Mouse (Mus musculus): Measurements from ENCODE around the gene Parp3. TPM values are rescaled to one million over a fixed set of nuclear protein-coding genes. Genes with fewer than 3 reads are reported as not detected.

The Parp3 gene
- polyA plus RNA-seq, 1 experiment = 99.0 TPM

DNA sequence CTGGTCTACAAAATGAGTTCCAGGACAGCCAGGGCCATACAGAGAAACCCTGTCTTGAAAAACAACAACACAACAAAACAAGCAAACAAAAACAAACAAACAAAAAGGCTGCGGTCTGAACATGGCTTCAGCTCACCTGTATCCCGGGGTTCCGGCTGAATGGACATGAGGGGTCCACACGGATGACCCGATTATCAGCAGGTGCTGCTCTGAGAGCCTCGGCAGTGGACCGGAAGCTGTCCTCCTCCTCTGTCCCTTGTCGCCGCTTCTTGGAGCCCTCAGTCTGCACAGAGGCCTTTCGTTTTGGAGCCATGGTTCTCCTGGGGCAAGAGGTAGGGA lies 1.1 kb downstream of the Parp3 start, which contains the start of gene Rrp9:
Gene Rrp9 (plus strand): TSS at position 301 of the 339 bp plus-strand sequence.
- TF ChIP-seq POLR2A (IDR thresholded peaks at IDR 0.05; ENCODE audit: low read depth, low read length) = no peak
- Histone ChIP-seq H3K4me3 (ENCODE audit: insufficient read depth, low read length) (peak within 1 kb of the TSS; percentile 53), H3K4me1 (ENCODE audit: control insufficient read depth, insufficient read depth, low read length) (peaks cover 9% of the 10 kb centered on the region)

DNA sequence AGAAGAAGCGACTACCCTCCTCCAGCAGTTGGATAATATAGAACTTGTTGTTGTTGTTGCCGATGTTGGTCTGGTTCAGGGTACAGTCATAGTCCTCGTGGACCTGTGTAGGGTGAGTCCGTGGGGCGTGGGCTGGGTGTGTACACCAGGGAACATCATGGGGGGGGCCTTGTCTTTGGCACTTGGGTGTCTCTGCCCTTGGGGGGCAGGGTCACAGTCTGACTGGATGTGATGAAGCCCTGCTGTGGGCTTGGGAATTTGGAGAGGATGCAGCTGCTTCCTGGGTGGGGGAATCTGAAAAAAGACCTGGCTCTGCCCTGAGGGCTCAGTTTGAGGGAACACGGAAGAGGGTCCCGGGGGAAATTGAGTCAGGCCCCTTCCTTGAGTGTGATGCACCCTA lies 1.7 kb downstream of the Parp3 start:
- peaks cover 9% of the 10 kb centered on the region for H3K4me1 ChIP-seq (ENCODE audit: control insufficient read depth, insufficient read depth, low read length)
- H3K4me3 ChIP-seq (ENCODE audit: insufficient read depth, low read length) = peak overlapping the region; percentile 53
- peak overlapping the region; percentile 99 for H3K27ac ChIP-seq (ENCODE audit: insufficient read depth, low read length)
- TF ChIP-seq POLR2A (IDR thresholded peaks at IDR 0.05; ENCODE audit: low read depth, low read length) (no peak), CTCF (IDR thresholded peaks at IDR 0.05; ENCODE audit: borderline replicate concordance, insufficient read depth, low read length) (no peak)

More for the DNA sequence above, 1.1 kb downstream of the Parp3 start, which contains the start of gene Rrp9:
- H3K27ac ChIP-seq (ENCODE audit: insufficient read depth, low read length) = peak within 1 kb of the TSS; percentile 99

DNA sequence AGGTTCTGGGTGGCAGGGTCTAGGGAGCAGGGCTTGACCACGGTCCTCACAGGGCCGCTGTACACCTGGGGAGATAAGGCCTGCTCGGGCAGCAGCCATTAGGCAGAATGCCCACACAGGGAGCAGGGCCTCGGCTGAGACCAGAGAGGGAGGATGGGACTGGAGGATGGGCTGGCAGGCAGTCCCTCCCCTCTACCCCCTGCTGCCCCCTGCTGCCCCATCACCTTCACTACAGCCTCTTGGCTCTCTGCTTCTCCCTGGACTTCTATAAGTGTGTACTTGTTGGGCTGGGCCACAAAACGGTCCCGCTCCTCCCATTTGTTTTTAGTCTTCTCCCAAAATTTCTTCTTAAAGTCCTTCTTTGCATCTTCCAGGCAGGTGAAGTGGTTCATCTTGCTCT lies 2.3 kb downstream of the Parp3 start:
- H3K27ac ChIP-seq (ENCODE audit: insufficient read depth, low read length) = no peak overlapping the region
- H3K4me3 ChIP-seq (ENCODE audit: insufficient read depth, low read length) = peak overlapping the region; percentile 53; the same call in 1 of the 2 replicates
- TF ChIP-seq CTCF (IDR thresholded peaks at IDR 0.05; ENCODE audit: borderline replicate concordance, insufficient read depth, low read length) (peak; percentile 56; the same call in 1 of the 2 replicates), POLR2A (IDR thresholded peaks at IDR 0.05; ENCODE audit: low read depth, low read length) (no peak)
- H3K4me1 ChIP-seq (ENCODE audit: control insufficient read depth, insufficient read depth, low read length) = peaks cover 9% of the 10 kb centered on the region

DNA sequence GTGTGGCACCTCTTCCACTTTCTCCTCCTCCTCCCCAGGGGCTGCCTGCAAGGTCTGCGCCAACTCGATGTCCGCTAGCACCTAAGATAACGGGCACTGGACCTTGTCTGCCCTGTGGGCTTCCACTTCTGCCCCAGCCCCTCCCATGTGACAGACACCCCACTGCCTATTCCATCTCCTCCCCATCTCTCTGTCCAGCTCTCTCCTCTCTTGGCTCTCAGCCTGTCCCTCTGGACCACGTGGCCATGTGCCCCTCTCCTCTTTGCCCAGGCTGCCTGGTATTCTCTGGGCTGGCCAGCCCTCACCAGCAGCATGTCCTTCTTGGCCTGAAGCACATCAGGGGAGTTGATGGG lies 3.0 kb downstream of the Parp3 start:
- Histone ChIP-seq H3K4me3 (ENCODE audit: insufficient read depth, low read length) (no peak overlapping the region), H3K27ac (ENCODE audit: insufficient read depth, low read length) (no peak overlapping the region), H3K4me1 (ENCODE audit: control insufficient read depth, insufficient read depth, low read length) (peaks cover 9% of the 10 kb centered on the region)
- TF ChIP-seq CTCF (IDR thresholded peaks at IDR 0.05; ENCODE audit: borderline replicate concordance, insufficient read depth, low read length) (no peak), POLR2A (IDR thresholded peaks at IDR 0.05; ENCODE audit: low read depth, low read length) (no peak)

DNA sequence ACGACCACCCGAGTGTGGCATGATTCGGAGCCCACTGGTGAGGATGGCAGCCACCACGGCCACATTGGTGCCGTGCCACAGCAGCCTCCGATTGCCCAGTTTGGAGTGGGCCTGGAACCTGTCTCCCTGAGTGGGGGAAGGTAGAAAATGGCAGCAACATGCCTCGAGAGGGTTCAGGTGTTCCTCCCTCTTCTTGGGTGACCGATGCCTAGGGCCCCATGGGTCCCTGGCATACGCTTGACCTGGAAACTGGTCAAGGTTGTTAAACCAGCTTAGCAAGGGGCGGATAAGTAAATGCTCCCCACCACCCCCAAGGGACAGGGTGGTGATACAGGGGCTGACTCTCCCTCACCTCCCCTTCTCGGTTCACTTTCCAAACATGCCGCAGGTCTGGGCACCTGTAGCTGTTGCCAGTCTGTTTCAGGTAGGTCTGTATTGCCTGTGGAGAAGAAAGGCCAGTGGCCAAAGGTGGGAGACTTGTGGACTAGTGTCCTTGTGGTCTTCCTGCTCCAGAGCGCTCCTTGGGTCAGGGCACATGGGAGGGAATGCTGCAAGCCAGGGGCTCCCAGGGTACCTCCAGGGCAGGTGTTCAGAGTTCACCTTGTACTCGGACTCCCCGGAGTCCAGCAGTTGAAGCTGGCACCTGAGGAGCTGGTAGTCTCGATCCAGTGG lies 3.5 kb downstream of the Parp3 start:
- no peak for TF ChIP-seq CTCF (IDR thresholded peaks at IDR 0.05; ENCODE audit: borderline replicate concordance, insufficient read depth, low read length)
- TF ChIP-seq POLR2A (IDR thresholded peaks at IDR 0.05; ENCODE audit: low read depth, low read length) = no peak
- H3K27ac ChIP-seq (ENCODE audit: insufficient read depth, low read length) = no peak overlapping the region
- H3K4me1 ChIP-seq (ENCODE audit: control insufficient read depth, insufficient read depth, low read length) = peaks cover 9% of the 10 kb centered on the region

DNA sequence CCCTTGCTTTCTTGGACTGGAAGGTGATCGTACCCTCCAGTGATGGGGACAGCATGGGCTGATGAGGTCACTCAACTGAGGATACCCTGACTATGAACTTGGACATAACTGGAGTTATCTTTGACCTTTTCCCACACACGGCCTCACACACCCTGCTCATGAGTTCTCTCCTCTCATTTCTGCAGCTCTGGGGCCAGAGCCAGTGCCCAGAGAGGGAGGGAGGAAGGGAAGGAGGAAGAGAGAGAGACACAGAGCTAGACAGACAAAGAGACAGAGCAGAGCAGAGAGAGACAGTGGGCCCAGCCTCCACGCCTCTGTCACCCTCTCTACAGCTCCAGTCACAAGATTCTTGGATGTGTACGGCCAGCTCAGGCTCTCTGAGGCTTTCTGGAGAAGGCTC lies 4.4 kb downstream of the Parp3 start:
- H3K27ac ChIP-seq (ENCODE audit: insufficient read depth, low read length) = peak overlapping the region; percentile 31
- H3K4me1 ChIP-seq (ENCODE audit: control insufficient read depth, insufficient read depth, low read length) = peaks cover 6% of the 10 kb centered on the region
- no peak for TF ChIP-seq POLR2A (IDR thresholded peaks at IDR 0.05; ENCODE audit: low read depth, low read length)
- no peak overlapping the region for H3K4me3 ChIP-seq (ENCODE audit: insufficient read depth, low read length)

More for the DNA sequence above, 3.5 kb downstream of the Parp3 start:
- no peak overlapping the region for H3K4me3 ChIP-seq (ENCODE audit: insufficient read depth, low read length)

DNA sequence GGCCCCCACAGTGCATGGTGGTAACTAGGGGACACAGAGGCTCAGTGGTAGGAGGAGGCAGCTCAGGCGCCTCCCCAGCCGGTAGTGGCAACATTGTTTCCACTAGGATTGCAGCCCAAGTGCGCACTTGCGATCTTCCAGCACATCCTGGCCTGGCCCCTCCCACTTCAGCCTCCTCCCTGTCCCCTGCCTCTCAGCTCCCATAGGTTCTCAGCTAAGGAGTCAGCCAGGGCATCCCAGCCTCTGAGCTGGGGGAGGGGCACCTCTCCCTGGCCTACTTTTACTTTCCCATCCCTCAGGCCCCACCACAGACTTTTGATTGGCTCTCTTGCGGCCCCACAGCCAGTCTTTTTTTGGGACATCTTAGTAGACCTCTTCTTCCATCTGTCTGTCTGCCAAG lies 4.9 kb downstream of the Parp3 start:
- Histone ChIP-seq H3K27ac (ENCODE audit: insufficient read depth, low read length) (peak overlapping the region; percentile 31; the same call in 1 of the 2 replicates), H3K4me3 (ENCODE audit: insufficient read depth, low read length) (no peak overlapping the region)
- TF ChIP-seq POLR2A (IDR thresholded peaks at IDR 0.05; ENCODE audit: low read depth, low read length) (peak; percentile 33; the same call in 1 of the 2 replicates), CTCF (IDR thresholded peaks at IDR 0.05; ENCODE audit: borderline replicate concordance, insufficient read depth, low read length) (no peak)

DNA sequence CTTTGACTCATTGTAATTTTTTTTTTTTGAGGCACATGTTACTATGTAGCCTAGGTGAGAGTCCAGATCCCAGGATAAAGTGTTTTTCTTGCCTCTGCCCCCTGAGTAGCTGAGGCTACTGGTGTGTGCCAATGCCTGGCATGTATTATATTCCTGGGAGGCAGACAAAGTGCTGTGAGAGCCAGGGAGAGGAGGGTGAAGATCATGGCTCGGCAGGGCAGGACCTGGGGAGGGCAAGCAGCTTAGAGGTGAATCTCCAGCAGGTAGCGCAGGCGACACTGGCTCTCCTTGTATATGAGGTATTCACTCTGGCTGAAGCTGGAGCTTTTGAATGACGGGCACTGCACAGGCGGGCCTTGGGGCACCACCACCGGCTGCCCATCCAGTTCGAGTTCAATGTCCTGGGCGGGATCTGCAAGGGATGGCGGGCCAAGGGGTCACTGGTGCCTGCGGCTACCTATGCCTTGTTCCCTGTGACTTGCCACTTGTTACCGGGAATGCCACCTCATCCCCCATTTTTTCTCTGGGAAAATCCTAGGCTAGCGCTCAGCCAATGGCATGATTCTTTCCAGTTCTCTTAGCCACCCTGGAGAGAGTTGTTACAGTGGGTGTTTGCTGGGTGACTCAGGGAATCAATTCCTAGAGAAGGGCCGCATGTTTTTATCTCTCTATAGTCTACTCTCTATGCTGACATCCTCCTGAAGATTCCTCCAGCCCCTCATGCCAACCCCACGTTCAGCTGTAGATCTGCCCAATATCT lies 5.6 kb downstream of the Parp3 start:
- Histone ChIP-seq H3K4me3 (ENCODE audit: insufficient read depth, low read length) (no peak overlapping the region), H3K4me1 (ENCODE audit: control insufficient read depth, insufficient read depth, low read length) (peaks cover 6% of the 10 kb centered on the region), H3K27ac (ENCODE audit: insufficient read depth, low read length) (no peak overlapping the region)
- TF ChIP-seq CTCF (IDR thresholded peaks at IDR 0.05; ENCODE audit: borderline replicate concordance, insufficient read depth, low read length) (no peak), POLR2A (IDR thresholded peaks at IDR 0.05; ENCODE audit: low read depth, low read length) (no peak; the same call in 1 of the 2 replicates)

More for the DNA sequence above, 4.9 kb downstream of the Parp3 start:
- peaks cover 6% of the 10 kb centered on the region for H3K4me1 ChIP-seq (ENCODE audit: control insufficient read depth, insufficient read depth, low read length)

DNA sequence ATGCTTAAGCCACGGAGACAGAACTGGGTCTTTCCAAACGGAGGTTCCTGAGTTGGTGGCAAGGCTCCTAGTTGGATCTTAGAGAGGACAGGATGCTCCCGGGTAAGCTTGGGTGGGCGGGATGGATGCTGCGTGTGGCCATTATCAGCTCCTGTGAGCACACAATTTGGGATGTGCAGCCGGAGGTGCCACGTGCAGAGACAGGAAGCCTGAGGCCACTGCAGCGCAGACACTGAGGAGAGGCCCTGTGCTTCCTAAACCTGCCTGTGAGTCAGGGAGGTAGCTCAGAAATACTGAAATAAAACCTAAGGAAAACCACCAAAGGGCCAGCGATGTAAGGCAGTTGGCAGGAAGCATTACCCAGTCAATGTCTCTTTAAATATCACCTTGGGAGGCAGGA lies 7.0 kb downstream of the Parp3 start:
- no peak overlapping the region for H3K4me3 ChIP-seq (ENCODE audit: insufficient read depth, low read length)
- H3K4me1 ChIP-seq (ENCODE audit: control insufficient read depth, insufficient read depth, low read length) = peaks cover 6% of the 10 kb centered on the region
- H3K27ac ChIP-seq (ENCODE audit: insufficient read depth, low read length) = no peak overlapping the region
- TF ChIP-seq CTCF (IDR thresholded peaks at IDR 0.05; ENCODE audit: borderline replicate concordance, insufficient read depth, low read length) = no peak
- TF ChIP-seq POLR2A (IDR thresholded peaks at IDR 0.05; ENCODE audit: low read depth, low read length) = peak; percentile 35; the same call in 1 of the 2 replicates

DNA sequence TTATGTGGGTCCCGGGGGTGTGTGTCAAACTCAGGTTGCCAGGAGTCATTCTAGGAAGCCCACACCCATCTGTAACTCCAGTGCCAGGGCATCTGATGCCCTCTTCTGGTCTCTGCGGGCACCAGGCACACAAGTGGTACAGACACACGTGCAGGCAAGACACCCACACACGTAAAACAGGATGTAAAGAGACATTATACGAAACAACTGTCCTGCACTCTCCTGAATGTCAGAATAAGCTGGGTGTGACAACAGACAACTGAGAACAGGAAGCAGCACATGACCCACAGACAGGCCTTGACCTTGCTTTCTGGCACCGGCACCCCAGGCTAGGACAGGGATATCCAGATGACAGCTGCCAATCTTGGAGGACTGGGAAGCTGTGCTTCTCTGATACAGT lies 7.4 kb downstream of the Parp3 start:
- peaks cover 6% of the 10 kb centered on the region for H3K4me1 ChIP-seq (ENCODE audit: control insufficient read depth, insufficient read depth, low read length)
- H3K4me3 ChIP-seq (ENCODE audit: insufficient read depth, low read length) = no peak overlapping the region
- TF ChIP-seq CTCF (IDR thresholded peaks at IDR 0.05; ENCODE audit: borderline replicate concordance, insufficient read depth, low read length) (peak; percentile 30; the same call in 1 of the 2 replicates), POLR2A (IDR thresholded peaks at IDR 0.05; ENCODE audit: low read depth, low read length) (peak; percentile 51; the same call in 1 of the 2 replicates)
- no peak overlapping the region for H3K27ac ChIP-seq (ENCODE audit: insufficient read depth, low read length)
